Mouse (Mus musculus): ENCODE results near the gene Nrbp1. TPM values are rescaled to one million over a fixed set of nuclear protein-coding genes. Genes with fewer than 3 reads are reported as not detected.
A peak's percentile ranks its signal among the peaks of the same experiment; 100 is the strongest.

The Nrbp1 gene
- polyA plus RNA-seq (2014; fragmentation: Nextera tagmentation; extraction: Ambion mirVana): 141 and 148 TPM in 2 replicates

DNA sequence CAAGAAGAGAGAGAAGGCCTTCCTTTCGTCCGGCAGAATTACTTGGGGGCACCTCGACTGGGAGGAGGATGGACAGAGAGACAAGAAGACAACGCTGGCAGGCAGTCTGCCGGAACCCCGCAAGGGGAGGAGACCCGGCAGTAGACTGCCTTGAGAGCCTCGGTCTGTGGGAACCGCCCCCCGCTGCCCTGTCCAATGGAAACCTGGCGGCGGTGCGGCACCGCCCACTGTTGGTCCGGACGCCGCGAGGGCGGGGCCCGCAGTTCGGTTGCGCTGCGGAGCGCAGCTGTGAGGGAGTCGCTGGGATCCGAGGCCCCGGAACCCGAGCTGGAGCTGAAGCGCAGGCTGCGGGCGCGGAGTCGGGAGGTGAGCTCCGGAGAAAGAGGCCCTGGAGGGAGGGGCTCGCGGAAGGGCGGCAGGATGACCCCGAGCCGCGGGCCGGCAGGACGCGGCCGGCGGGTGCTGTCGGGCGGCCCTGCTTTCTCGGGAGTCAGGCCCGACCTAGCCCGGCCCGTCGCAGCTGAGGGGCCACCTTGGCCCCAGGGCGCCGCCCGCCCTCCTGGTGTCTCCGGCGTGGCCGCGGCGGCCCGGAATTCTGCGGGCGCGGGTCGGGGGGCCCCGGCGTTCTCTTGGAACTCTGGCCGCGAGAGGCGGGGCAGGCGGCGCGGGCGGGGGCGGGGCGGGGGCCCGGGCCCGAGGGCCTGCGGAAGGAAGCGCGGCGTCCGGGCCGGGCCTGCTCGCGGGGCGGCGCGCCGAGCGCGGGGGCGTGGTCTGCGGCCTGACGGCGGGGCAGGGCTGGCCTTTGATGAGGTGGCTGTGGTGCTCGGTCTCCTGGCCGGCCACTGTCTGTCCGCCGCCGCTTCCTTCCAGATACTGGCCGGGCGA lies at the start of gene Nrbp1, which contains the start of gene Gm9970:
TSS of gene Nrbp1 (plus strand) at position 228 of the 885 bp plus-strand sequence.
TSS of gene Gm9970 (minus strand) at position 596 of the 885 bp plus-strand sequence.
- H3K9ac ChIP-seq (ENCODE audit: low read depth, low read length): peak within 1 kb of the TSS; percentile 92
- ATAC-seq (ENCODE audit: low FRiP score): peak; percentile 99
- H3K27ac ChIP-seq (ENCODE audit: low read depth, low read length): peak within 1 kb of the TSS; percentile 97
- H3K4me3 ChIP-seq (ENCODE audit: low read depth, low read length): peak within 1 kb of the TSS; percentile 92
- under 1% methylated on average over 48 of the region's 103 CpGs for WGBS
- no peaks in the 10 kb centered on the region for H3K9me3 ChIP-seq (ENCODE audit: control insufficient read depth, low read length)
- no peaks in the 10 kb centered on the region for H3K27me3 ChIP-seq (ENCODE audit: control insufficient read depth, insufficient read depth, low read length)
- DNase-seq (ENCODE audit: low spot score): peak; percentile 97
- H3K4me2 ChIP-seq (replicated peaks; ENCODE audit: low read depth, low read length): peak within 1 kb of the TSS; percentile 78
- H3K36me3 ChIP-seq (ENCODE audit: control insufficient read depth, insufficient read depth, low read length): no peaks in the 10 kb centered on the region; the same call in 1 of the 2 replicates
- peaks cover 5% of the 10 kb centered on the region; the same call in 1 of the 2 replicates for H3K4me1 ChIP-seq (replicated peaks; ENCODE audit: control insufficient read depth, insufficient read depth, low read length)

DNA sequence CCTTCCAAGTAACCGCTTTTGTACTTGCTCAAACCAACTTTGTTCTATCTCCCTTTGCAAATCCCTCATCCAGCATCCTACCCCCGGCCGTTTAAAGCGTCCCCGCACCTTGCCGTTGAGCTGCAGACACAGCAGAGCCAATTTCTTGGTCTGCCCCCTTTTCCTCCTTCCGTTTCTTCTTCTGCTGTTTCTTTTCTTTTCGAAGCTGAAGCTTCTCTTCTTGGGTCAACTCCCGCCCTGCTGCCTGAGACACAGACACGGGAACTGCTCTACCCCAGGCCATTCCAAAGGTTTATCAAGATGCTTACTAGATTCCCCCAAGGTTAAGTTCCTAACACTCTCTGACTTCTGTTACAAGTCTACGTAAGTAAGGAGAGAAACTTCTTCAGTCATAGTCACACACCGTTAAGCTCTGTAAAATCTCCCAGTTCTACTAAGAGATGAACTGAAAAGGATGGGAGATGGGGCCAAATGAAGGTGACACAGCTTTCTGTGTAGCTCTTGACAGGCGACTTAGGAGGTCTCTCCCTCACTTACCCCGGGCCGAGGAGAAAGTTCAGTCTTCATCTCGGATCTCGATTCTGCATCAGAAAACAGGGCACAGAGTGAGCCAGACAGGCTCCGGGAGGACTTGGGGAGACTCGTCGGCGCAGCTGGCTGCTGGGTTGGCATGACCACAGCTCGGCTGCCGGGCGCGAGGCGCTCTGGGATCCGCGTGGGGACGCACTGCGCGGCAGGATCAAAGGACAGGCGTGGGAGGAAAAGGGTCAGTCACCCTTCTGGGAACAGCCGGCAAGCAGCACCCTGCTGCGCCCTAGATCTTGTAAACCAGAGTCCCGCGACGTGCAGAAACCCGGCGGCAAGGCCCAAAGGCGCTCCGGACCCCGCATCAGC lies 48.4 kb upstream of the Nrbp1 start:
- Histone ChIP-seq H3K4me1 (replicated peaks; ENCODE audit: control insufficient read depth, insufficient read depth, low read length) (peaks cover 7% of the 10 kb centered on the region), H3K36me3 (ENCODE audit: control insufficient read depth, insufficient read depth, low read length) (peaks cover 8% of the 10 kb centered on the region), H3K27ac (ENCODE audit: low read depth, low read length) (no peak overlapping the region), H3K27me3 (ENCODE audit: control insufficient read depth, insufficient read depth, low read length) (no peaks in the 10 kb centered on the region), H3K9me3 (ENCODE audit: control insufficient read depth, low read length) (no peaks in the 10 kb centered on the region), H3K9ac (ENCODE audit: low read depth, low read length) (peak overlapping the region; percentile 95), H3K4me2 (replicated peaks; ENCODE audit: low read depth, low read length) (peak overlapping the region; percentile 86), H3K4me3 (ENCODE audit: low read depth, low read length) (peak overlapping the region; percentile 93)
- no peak for DNase-seq (ENCODE audit: low spot score)
- 20% methylated on average over 35 of the region's 42 CpGs for WGBS
- ATAC-seq (ENCODE audit: low FRiP score): peak; percentile 75

DNA sequence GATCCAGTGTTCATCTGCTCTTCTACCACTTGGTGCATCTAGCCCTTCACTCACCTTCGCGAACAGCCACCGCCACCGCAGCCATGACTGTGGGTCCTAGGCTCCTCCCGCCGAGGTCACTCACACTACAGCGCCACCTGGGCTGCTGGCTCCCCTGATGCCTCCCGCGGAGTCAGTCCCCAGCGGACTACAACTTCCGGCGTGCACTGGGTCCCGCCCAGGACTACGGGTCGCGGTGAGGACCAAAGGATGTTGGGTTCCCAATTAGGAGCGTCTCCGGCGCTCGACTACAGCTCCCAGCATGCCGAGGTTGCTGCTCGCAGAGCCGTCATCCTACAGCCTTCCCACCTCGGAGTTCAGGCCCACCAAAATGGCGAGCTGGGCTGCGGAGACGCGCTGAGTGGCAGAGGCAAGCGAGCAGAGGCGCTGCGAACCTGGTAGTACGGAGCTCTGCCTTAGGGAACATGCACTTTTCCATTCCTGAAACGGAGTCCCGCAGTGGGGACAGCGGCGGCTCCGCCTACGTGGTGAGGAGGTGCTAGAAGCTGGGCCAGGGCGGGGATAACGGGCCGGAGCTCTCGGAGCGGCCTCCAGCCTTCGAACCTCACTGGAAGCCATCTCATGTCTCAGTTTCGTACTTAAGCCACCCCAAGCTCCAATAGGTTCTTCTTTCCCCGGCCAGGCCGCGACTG lies 47.6 kb upstream of the Nrbp1 start, which contains the start of the genes Snx17 and Eif2b4:
TSS of gene Snx17 (plus strand) at position 289 of the 692 bp plus-strand sequence.
TSS of gene Eif2b4 (minus strand) at position 492 of the 692 bp plus-strand sequence.
- Histone ChIP-seq H3K9ac (ENCODE audit: low read depth, low read length) (peak within 1 kb of the TSS; percentile 95), H3K9me3 (ENCODE audit: control insufficient read depth, low read length) (no peaks in the 10 kb centered on the region), H3K27me3 (ENCODE audit: control insufficient read depth, insufficient read depth, low read length) (no peaks in the 10 kb centered on the region), H3K4me1 (replicated peaks; ENCODE audit: control insufficient read depth, insufficient read depth, low read length) (peaks cover 7% of the 10 kb centered on the region), H3K27ac (ENCODE audit: low read depth, low read length) (peak within 1 kb of the TSS; percentile 82), H3K4me3 (ENCODE audit: low read depth, low read length) (peak within 1 kb of the TSS; percentile 93), H3K4me2 (replicated peaks; ENCODE audit: low read depth, low read length) (peak within 1 kb of the TSS; percentile 86), H3K36me3 (ENCODE audit: control insufficient read depth, insufficient read depth, low read length) (peaks cover 12% of the 10 kb centered on the region)
- peak; percentile 98 for DNase-seq (ENCODE audit: low spot score)
- ATAC-seq (ENCODE audit: low FRiP score): peak; percentile 97
- under 1% methylated on average over 48 of the region's 48 CpGs for WGBS

DNA sequence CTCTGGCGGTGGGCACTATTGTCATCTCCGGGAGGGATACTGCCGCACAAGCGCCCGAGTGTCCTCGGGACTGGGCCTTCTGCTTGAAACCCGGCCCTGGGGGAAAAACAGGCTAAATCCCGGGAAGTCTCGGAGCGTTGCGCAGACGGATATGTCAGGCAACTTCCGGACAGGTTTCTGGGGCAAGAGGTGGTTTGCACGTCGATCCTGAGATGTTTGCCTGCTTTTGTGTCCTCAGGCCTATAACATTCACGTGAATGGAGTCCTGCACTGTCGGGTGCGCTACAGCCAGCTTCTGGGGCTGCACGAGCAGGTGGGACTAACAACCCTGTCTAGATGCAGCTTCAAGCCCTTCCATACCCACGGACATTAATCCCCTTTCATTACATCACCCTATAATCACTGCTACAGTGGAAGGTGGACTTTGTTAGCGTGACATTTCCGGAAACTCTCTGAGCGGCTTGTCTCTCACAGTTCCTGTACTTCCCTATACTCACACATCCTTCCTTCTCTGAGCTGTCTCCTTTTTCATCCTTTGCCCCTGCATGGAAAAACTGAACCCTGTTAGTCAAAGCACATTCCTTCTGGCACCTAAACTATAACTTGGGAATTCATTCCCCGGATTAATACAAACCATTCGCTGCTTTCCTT lies 46.9 kb upstream of the Nrbp1 start:
- Histone ChIP-seq H3K9ac (ENCODE audit: low read depth, low read length) (peak overlapping the region; percentile 95), H3K36me3 (ENCODE audit: control insufficient read depth, insufficient read depth, low read length) (peaks cover 14% of the 10 kb centered on the region), H3K9me3 (ENCODE audit: control insufficient read depth, low read length) (no peaks in the 10 kb centered on the region), H3K4me3 (ENCODE audit: low read depth, low read length) (peak overlapping the region; percentile 93), H3K27me3 (ENCODE audit: control insufficient read depth, insufficient read depth, low read length) (no peaks in the 10 kb centered on the region), H3K4me2 (replicated peaks; ENCODE audit: low read depth, low read length) (peak overlapping the region; percentile 86), H3K27ac (ENCODE audit: low read depth, low read length) (peak overlapping the region; percentile 82), H3K4me1 (replicated peaks; ENCODE audit: control insufficient read depth, insufficient read depth, low read length) (peaks cover 7% of the 10 kb centered on the region)
- 16% methylated on average over 25 of the region's 25 CpGs for WGBS
- no peak for DNase-seq (ENCODE audit: low spot score)
- no peak for ATAC-seq (ENCODE audit: low FRiP score)

DNA sequence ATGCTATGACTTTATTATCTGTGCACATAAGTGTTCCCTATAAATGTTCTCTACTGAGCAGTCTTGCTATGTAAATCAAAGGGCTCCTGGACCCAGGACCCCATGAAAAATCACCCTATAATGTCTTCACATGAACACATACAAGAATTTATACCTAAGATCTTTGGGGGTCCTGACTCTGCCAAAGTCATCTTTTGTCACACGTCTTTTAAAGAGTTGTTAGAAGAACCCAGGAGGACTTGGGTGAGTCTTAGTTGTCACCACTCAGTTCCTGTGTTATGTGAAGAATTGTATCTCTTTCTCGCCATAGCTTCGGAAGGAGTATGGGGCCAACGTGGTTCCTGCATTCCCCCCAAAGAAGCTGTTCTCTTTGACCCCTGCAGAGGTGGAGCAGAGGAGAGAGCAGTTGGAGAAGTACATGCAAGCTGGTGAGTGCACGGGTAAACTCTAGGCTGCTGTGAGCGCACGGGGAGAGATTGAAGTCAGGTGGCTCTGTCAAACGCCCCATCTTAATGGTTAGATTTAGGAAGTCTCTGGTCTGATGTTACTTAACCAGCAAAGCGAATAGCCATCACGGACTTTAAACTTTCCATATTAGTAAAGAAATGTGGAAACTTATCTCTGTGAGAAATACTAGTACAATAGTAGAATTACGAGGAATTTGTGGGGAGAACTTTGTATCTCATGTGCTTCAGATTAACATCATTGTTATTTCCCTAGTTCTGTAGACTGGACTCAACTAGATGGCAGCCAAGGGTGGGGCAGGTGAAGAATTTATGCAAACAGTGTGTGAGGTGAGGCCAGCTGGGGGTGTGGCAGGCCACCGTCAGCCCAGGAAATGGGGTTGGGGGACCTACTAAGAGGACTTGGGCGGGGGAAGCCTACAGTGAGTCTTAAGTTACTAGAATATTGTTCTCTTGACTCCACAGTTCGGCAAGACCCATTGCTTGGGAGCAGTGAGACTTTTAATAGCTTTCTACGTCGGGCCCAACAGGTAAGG lies 45.9 kb upstream of the Nrbp1 start:
- no peaks in the 10 kb centered on the region for H3K9me3 ChIP-seq (ENCODE audit: control insufficient read depth, low read length)
- peaks cover 14% of the 10 kb centered on the region for H3K36me3 ChIP-seq (ENCODE audit: control insufficient read depth, insufficient read depth, low read length)
- WGBS: 94% methylated on average over 16 of the region's 16 CpGs
- H3K4me1 ChIP-seq (replicated peaks; ENCODE audit: control insufficient read depth, insufficient read depth, low read length): peaks cover 7% of the 10 kb centered on the region
- ATAC-seq (ENCODE audit: low FRiP score) (no peak), DNase-seq (ENCODE audit: low spot score) (no peak)
- no peaks in the 10 kb centered on the region for H3K27me3 ChIP-seq (ENCODE audit: control insufficient read depth, insufficient read depth, low read length)
- H3K27ac ChIP-seq (ENCODE audit: low read depth, low read length): no peak overlapping the region
- no peak overlapping the region; the same call in 1 of the 2 replicates for H3K4me2 ChIP-seq (replicated peaks; ENCODE audit: low read depth, low read length)
- no peak overlapping the region for H3K9ac ChIP-seq (ENCODE audit: low read depth, low read length)
- peak overlapping the region; percentile 93; the same call in 1 of the 2 replicates for H3K4me3 ChIP-seq (ENCODE audit: low read depth, low read length)

DNA sequence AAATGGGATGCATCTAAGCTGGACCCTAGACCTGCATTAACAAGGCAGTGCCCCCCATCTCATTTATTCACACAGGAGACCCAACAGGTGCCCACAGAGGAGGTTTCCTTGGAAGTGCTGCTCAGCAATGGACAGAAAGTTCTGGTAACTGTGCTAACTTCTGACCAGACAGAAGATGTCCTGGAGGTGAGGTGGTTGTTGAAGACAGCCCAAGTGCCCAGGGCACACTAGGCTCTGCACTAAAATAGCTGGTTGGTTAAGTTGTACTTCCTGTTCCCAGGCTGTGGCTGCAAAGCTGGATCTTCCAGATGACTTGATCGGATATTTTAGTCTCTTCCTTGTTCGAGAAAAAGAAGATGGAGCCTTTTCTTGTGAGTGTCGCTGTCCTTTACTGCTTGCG lies 45.0 kb upstream of the Nrbp1 start:
- Histone ChIP-seq H3K36me3 (ENCODE audit: control insufficient read depth, insufficient read depth, low read length) (peaks cover 21% of the 10 kb centered on the region), H3K27ac (ENCODE audit: low read depth, low read length) (no peak overlapping the region), H3K9ac (ENCODE audit: low read depth, low read length) (no peak overlapping the region), H3K4me2 (replicated peaks; ENCODE audit: low read depth, low read length) (no peak overlapping the region), H3K9me3 (ENCODE audit: control insufficient read depth, low read length) (peaks cover 5% of the 10 kb centered on the region), H3K27me3 (ENCODE audit: control insufficient read depth, insufficient read depth, low read length) (no peaks in the 10 kb centered on the region), H3K4me3 (ENCODE audit: low read depth, low read length) (no peak overlapping the region), H3K4me1 (replicated peaks; ENCODE audit: control insufficient read depth, insufficient read depth, low read length) (peaks cover 11% of the 10 kb centered on the region)
- no peak for ATAC-seq (ENCODE audit: low FRiP score)
- no peak for DNase-seq (ENCODE audit: low spot score)
- 96% methylated on average over 4 of the region's 4 CpGs for WGBS

DNA sequence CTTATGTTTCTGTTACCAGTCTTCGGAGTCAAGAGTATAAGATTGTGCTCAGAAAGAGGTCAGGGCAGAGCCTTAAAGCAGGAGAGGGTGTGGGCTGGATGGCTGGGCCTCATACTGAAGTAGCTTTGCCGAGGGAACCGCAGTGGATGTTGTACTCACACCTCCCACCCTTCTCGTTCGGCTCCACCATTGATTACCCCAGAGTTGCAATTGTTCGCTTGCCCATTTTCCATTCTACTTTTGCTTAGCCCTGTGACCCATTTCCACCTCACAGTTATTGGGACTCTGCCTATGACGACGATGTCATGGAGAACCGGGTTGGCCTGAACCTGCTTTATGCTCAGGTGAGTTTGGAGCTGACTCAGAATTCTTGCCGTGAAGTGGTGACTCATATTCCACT lies 44.5 kb upstream of the Nrbp1 start:
- ATAC-seq (ENCODE audit: low FRiP score) (no peak), DNase-seq (ENCODE audit: low spot score) (no peak)
- 94% methylated on average over 10 of the region's 10 CpGs for WGBS
- Histone ChIP-seq H3K9ac (ENCODE audit: low read depth, low read length) (no peak overlapping the region), H3K27ac (ENCODE audit: low read depth, low read length) (no peak overlapping the region), H3K27me3 (ENCODE audit: control insufficient read depth, insufficient read depth, low read length) (no peaks in the 10 kb centered on the region), H3K36me3 (ENCODE audit: control insufficient read depth, insufficient read depth, low read length) (peaks cover 21% of the 10 kb centered on the region), H3K4me2 (replicated peaks; ENCODE audit: low read depth, low read length) (no peak overlapping the region), H3K4me1 (replicated peaks; ENCODE audit: control insufficient read depth, insufficient read depth, low read length) (peaks cover 11% of the 10 kb centered on the region), H3K4me3 (ENCODE audit: low read depth, low read length) (no peak overlapping the region), H3K9me3 (ENCODE audit: control insufficient read depth, low read length) (peaks cover 5% of the 10 kb centered on the region)

All from hindbrain, embryonic 11.5 days (tissue).